Mouse (Mus musculus) erythroblast, embryonic 14.5 days (primary cell): ENCODE measurements around the gene Slc13a4.

ENCODE experiments used
- GATA1 ChIP-seq: IDR thresholded peaks from 2 replicates; pipeline ENCODE4 v1.6.1; 2012; ENCODE audit warnings: low read length, inconsistent platforms, mixed read lengths
- TAL1 ChIP-seq: IDR thresholded peaks from 3 replicates; pipeline ENCODE4 v1.6.1; 2012; ENCODE audit warnings: low read length, inconsistent platforms, mixed read lengths

- TF ChIP-seq GATA1 (no peak), TAL1 (no peak)
Observed at GRCm38 (mm10) chr6:35245086-35245485, 62.8 kb downstream of the Slc13a4 start.
